Mouse (Mus musculus): Measurements from ENCODE around the gene Ccdc88c.

- TF ChIP-seq CTCF (IDR thresholded peaks at IDR 0.05; ENCODE audit: low read depth) (no peak), EP300 (optimal IDR thresholded peaks at IDR 0.05) (no peak)
These were observed 34.5 kb downstream of the Ccdc88c start for GRCm38 (mm10) chr12:100994140-100995015.

Measured in stomach, postnatal 0 days (tissue).